ENCODE assay signal across 25 mouse cellular contexts in genomic region chr17:5047373-5047772, GRCm38 (mm10). TPM values are rescaled to one million over a fixed set of nuclear protein-coding genes. Genes with fewer than 3 reads are reported as not detected.
DNase-seq lines count a peak whose midpoint lies in the region; ATAC-seq and TF ChIP-seq lines count a peak whose summit lies in the region.
"Had no signal": no experiment of that assay in that cellular context is flagged by ENCODE, and none has a peak within 500 bp of the region (broad histone marks: within the 10 kb centered on the region; RNA-seq: fewer than 3 reads in every experiment).

No protein-coding gene starts in this region.

- no peak for TF ChIP-seq POLR2A in kidney, adult 2 months (IDR thresholded peaks at IDR 0.05; ENCODE audit: low read depth, low read length)

- WGBS in kidney, adult 2 months = 58% methylated on average over 4 of the region's 4 CpGs

- ATAC-seq in activated CD4-positive, CD25-positive, alpha-beta regulatory T cell, adult 4 months = peak; percentile 28
- ATAC-seq in inflammation-experienced regulatory T-cells, adult 6 months = peak; percentile 58
- ATAC-seq: forebrain, embryonic 13.5 days; forebrain, embryonic 15.5 days; forebrain, postnatal 0 days; Patski had no signal

- peak overlapping the region; percentile 2; the same call in 1 of the 2 replicates for H3K27ac ChIP-seq in kidney, adult 2 months (ENCODE audit: insufficient read depth, low read depth, low read length)
- H3K27ac ChIP-seq: embryonic facial prominence, embryonic 13.5 days; embryonic facial prominence, embryonic 15.5 days; forebrain, embryonic 13.5 days; forebrain, embryonic 15.5 days had no signal

- H3K4me3 ChIP-seq in kidney, adult 2 months (ENCODE audit: insufficient read depth, low read depth, low read length) = no peak overlapping the region
- H3K4me3 ChIP-seq: embryonic facial prominence, embryonic 13.5 days; embryonic facial prominence, embryonic 15.5 days; erythroblast, embryonic 14.5 days; forebrain, embryonic 13.5 days; forebrain, embryonic 15.5 days had no signal

- DNase-seq in kidney, adult 2 months = no peak
- no peak for DNase-seq in kidney, adult 11 months
- DNase-seq in splenic B cell, adult 2 months (ENCODE audit: low read depth, low spot score) = peak; percentile 66
- no peak for DNase-seq in heart, adult 8-10 months (ENCODE audit: low spot score)
- DNase-seq in lung, postnatal 14 days = no peak
- DNase-seq in layer of hippocampus, postnatal 25 days (ENCODE audit: extremely low spot score in 1 of 2, low spot score in 1 of 2) = no peak
- DNase-seq: adrenal gland, adult 2 months; adrenal gland, postnatal 14 days; adrenal gland, postnatal 36 days; cerebellum, adult 11-12 months; cerebellum, adult 2 months; cerebellum, adult 9-10 months; cerebellum, postnatal 10 days; cerebellum, postnatal 25 days; embryo, embryonic 11 days; forebrain, postnatal 0 days had no signal

- no peak for TF ChIP-seq CTCF in kidney, adult 2 months (conservative IDR thresholded peaks at IDR 0.05; ENCODE audit: insufficient read depth, insufficient read length, low read depth, low read length)

- no peaks in the 10 kb centered on the region for H3K36me3 ChIP-seq in kidney, adult 2 months (ENCODE audit: control insufficient read depth, insufficient read depth, low read length)
- peaks cover 1% of the 10 kb centered on the region for H3K36me3 ChIP-seq in splenic B cell, adult 2 months (ENCODE audit: control insufficient read depth, insufficient read depth, low read length, poor library complexity, severe bottlenecking)
- H3K36me3 ChIP-seq: forebrain, embryonic 15.5 days had no signal

- no peaks in the 10 kb centered on the region for H3K27me3 ChIP-seq in kidney, adult 2 months (replicated peaks; ENCODE audit: control insufficient read depth, insufficient read depth, low read length)
- no peaks in the 10 kb centered on the region for H3K27me3 ChIP-seq in splenic B cell, adult 2 months (ENCODE audit: control insufficient read depth, insufficient read depth, low read length, poor library complexity, severe bottlenecking)
- H3K27me3 ChIP-seq: CH12.LX; embryonic facial prominence, embryonic 13.5 days; embryonic facial prominence, embryonic 15.5 days; forebrain, embryonic 13.5 days; forebrain, embryonic 15.5 days; Patski had no signal

- H3K4me1 ChIP-seq in kidney, adult 2 months (ENCODE audit: control insufficient read depth, insufficient read depth, low read length) = peaks cover 34% of the 10 kb centered on the region

RNA-seq across cellular contexts. Expression of gene Arid1b, which starts 53.2 kb away (rescaled TPM):
- 20.6 and 22.0 TPM in 2 replicates for polyA plus RNA-seq in kidney, adult 2 months (2012; rRNA removed)
- polyA plus RNA-seq in activated CD4-positive, CD25-positive, alpha-beta regulatory T cell, adult 4 months (2017; shearing (Covaris generic)) = 10 to 100 TPM in 1 of 2 experiments, 1 to 10 TPM in 1; 9.6 to 12.1 TPM
- 10 to 100 TPM; 11.1 to 14.1 (median 12.2) TPM for polyA plus RNA-seq in inflammation-experienced regulatory T-cells, adult 6 months (2017; shearing (Covaris generic))
- 10 to 100 TPM; 25.0 to 27.2 (median 26.2) TPM for total RNA-seq in heart, adult 8-10 months (2022)
- total RNA-seq in layer of hippocampus, postnatal 25 days (2021) = 100 to 1,000 TPM in 1 of 2 experiments, 10 to 100 TPM in 1; 86.8 to 102 TPM
